Mouse (Mus musculus) lung, adult 2 months (tissue): Measurements from ENCODE around the gene Arid3a. TPM values are rescaled to one million over a fixed set of nuclear protein-coding genes. Genes with fewer than 3 reads are reported as not detected.
"Not testable (repeated sequence)": the region's sequence is repeated elsewhere in the genome, so short reads cannot be mapped to it uniquely, and the experiment has no call there.

ENCODE experiments used
- DNase-seq: peaks from one replicate; pipeline ENCODE4 v3.0.0; 2022
- H3K4me1 ChIP-seq: fragments of 200-500 bp; 2 replicates; pipeline ENCODE4 v1.6.1; 2011; ENCODE audit warnings: low read length; ENCODE audit not compliant: control insufficient read depth, insufficient read depth
- H3K4me3 ChIP-seq: fragments of 200-500 bp; replicated peaks from 2 replicates; pipeline ENCODE3; 2011; ENCODE audit warnings: low read depth, mild to moderate bottlenecking, control low read depth, low read length; ENCODE audit errors: extremely low read depth
- CTCF ChIP-seq: fragments of 200-500 bp; IDR thresholded peaks from 2 replicates; pipeline ENCODE4 v1.5.1; 2011; ENCODE audit warnings: mild to moderate bottlenecking, low read length, control low read depth; ENCODE audit not compliant: insufficient read depth
- POLR2A ChIP-seq: fragments of 200-500 bp; IDR thresholded peaks from 2 replicates; pipeline ENCODE4 v1.6.1; 2011; ENCODE audit warnings: low read depth, mild to moderate bottlenecking, control low read depth, low read length, borderline replicate concordance; ENCODE audit errors: extremely low read depth
- WGBS: fragments of 180-500 bp; shearing (Covaris S2); methylation state at CpG from one replicate; pipeline ENCODE4 v1.1.7; 2018; 5-methylcytosine and 5-hydroxymethylcytosine counted together
- polyA plus RNA-seq: library from polyadenylated mRNA; depleted of rRNA; stranded (reverse); fragments of >200 nt; gene quantifications from 2 replicates; pipeline ENCODE4 v1.2.3, GENCODE M21; 2012; rRNA removed

Gene Arid3a
- polyA plus RNA-seq, result 7.8 and 8.6 TPM in 2 replicates

DNA sequence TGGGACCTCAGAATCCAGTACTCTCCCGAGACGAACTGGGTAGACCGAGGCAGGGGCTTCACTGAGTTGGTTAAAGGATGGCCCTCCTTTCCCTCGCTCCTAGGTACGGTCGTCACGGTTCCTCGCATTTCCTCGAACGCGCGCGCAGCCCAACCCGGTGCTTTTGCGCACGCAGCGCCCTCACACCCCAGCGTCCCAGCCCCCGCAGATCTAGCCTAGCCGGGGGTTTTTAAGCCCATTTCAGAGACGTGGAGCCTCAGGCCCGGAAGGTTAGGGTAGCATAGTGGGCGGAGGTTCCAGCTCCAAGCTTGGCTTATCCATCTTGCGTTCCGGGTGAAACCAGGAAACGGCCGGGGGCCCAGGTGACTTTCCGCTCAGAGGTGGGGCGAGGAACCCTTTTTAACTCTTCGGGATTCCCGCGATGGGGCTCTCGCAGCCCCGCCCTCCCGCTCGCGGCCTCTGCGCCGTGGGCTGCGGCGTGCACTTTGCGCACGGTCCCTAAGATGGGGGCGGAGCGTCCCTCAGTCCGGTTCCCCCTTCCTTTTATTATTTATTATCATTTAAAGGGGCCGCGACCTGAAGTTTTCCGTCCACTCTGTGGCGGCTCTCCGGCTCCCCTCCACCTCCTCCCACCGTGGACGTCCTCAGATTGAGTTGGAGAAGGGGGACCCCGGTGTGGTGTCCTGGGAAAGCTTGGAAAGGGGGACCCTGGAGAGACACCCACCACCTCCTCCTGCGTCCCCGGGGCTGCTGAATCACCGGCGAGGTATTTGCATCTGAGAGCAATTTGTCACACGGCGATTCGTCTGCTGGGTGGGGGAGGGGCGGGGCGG lies at the start of gene Arid3a:
Gene Arid3a (plus strand): TSS at position 553 of the 833 bp plus-strand sequence.
- DNase-seq, result peak; percentile 89
- WGBS, result 1% methylated on average over 63 of the region's 63 CpGs
- peak within 1 kb of the TSS; percentile 78 for H3K4me3 ChIP-seq
- no peak for TF ChIP-seq CTCF
- 0 out of 2 replicates have a peak, but pooled peaks have one; percentile 15 for TF ChIP-seq POLR2A
- peaks cover 7% of the 10 kb centered on the region; the same call in 1 of the 2 replicates for H3K4me1 ChIP-seq

DNA sequence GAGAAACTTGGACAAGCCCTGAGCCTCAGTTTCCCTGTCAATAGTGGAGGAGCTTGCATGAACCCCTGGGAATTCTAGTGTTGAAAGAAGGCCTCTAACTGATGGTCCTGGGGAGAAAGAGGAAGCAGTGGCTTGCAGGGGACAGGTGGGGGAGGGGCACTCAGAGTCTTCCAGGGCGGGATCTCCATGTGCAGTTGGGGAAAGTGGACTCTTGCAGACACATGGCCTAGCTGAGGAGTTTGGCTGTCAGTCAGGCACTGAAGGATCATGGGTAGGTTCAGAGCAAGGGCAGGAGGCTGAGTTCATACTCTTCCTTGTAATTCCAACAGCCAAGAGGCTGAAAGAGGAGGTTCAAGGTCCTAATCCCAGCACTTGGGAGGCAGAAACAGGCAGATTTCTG lies 49.7 kb upstream of the Arid3a start:
- H3K4me3 ChIP-seq, result no peak overlapping the region
- no peak for DNase-seq
- 68% methylated on average over 1 of the region's 1 CpGs for WGBS
- H3K4me1 ChIP-seq, result peaks cover 10% of the 10 kb centered on the region
- TF ChIP-seq CTCF (no peak), POLR2A (no peak)

DNA sequence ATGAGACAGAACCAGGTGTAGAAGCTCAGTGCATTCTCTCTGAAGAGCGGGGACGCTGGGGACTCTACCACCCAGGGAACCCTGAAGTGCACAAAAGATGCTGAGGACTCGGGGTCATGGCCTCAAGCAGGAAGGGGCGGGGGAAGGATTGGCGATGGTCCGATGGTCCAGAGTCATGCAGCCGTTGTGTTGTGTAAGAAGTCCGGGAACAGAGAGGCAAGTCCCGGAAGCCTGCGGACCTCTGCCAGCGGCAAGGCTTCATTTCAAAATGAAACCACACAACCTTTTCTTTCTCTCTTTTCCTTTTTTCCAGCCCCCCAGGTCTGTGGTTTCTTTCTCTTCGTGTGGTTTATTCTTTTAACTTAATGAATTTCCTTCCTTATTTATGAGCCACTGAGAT lies 49.1 kb upstream of the Arid3a start:
- 23% methylated on average over 12 of the region's 12 CpGs for WGBS
- no peak for TF ChIP-seq CTCF
- no peak for TF ChIP-seq POLR2A
- Histone ChIP-seq H3K4me3 (no peak overlapping the region), H3K4me1 (peaks cover 10% of the 10 kb centered on the region)
- no peak for DNase-seq

- TF ChIP-seq POLR2A, result no peak
- no peak for TF ChIP-seq CTCF
Observed at GRCm38 (mm10) chr10:79879527-79879926, 47.3 kb upstream of the Arid3a start.

GRCm38 (mm10) chr10:79880721-79881120 lies 46.1 kb upstream of the Arid3a start:
- 29% methylated on average over 9 of the region's 9 CpGs for WGBS
- Histone ChIP-seq H3K4me3 (no peak overlapping the region), H3K4me1 (peaks cover 10% of the 10 kb centered on the region)
- no peak for DNase-seq
- TF ChIP-seq POLR2A (no peak), CTCF (no peak)

More at GRCm38 (mm10) chr10:79879527-79879926, 47.3 kb upstream of the Arid3a start:
- WGBS, result 53% methylated on average over 3 of the region's 3 CpGs
- H3K4me3 ChIP-seq, result no peak overlapping the region
- DNase-seq, result no peak
- H3K4me1 ChIP-seq, result peaks cover 11% of the 10 kb centered on the region

- peaks cover 10% of the 10 kb centered on the region for H3K4me1 ChIP-seq
- no peak for DNase-seq
- H3K4me3 ChIP-seq, result no peak overlapping the region
- WGBS, result 14% methylated on average over 22 of the region's 22 CpGs
- no peak for TF ChIP-seq CTCF
- no peak for TF ChIP-seq POLR2A
Observed at GRCm38 (mm10) chr10:79881981-79882380, 44.9 kb upstream of the Arid3a start.

GRCm38 (mm10) chr10:79883297-79884084 lies 43.4 kb upstream of the Arid3a start:
- WGBS, result 17% methylated on average over 22 of the region's 22 CpGs
- Histone ChIP-seq H3K4me3 (no peak overlapping the region), H3K4me1 (peaks cover 5% of the 10 kb centered on the region; the same call in 1 of the 2 replicates)
- TF ChIP-seq CTCF, result peak; percentile 89
- TF ChIP-seq POLR2A, result no peak
- DNase-seq, result peak; percentile 81

DNA sequence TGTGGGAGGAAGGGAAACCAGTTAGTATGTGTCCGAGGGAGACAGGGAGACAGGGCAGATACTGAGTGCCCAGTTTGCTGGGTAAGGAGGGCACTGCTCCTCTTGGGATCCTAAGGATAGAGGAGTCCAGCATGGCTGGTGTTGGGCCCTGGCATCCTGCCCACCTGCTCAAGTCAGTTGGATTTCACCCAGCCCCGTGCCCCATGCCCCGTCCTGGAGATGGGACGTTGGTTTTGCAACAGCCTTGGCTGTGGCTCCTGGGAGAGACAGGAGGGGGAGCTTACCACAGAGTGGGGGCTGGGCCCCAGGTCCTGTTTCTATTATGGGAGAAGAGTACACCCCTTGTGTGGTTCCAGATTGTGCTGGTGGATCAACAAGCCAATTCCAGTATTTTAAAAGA lies 42.4 kb upstream of the Arid3a start:
- peaks cover 5% of the 10 kb centered on the region; the same call in 1 of the 2 replicates for H3K4me1 ChIP-seq
- peak; percentile 53 for DNase-seq
- H3K4me3 ChIP-seq, result no peak overlapping the region
- no peak for TF ChIP-seq POLR2A
- TF ChIP-seq CTCF, result no peak
- WGBS, result 30% methylated on average over 4 of the region's 4 CpGs

GRCm38 (mm10) chr10:79884938-79885337 lies 41.9 kb upstream of the Arid3a start:
- 63% methylated on average over 3 of the region's 3 CpGs for WGBS
- not testable (repeated sequence) for DNase-seq, H3K4me3 ChIP-seq, H3K4me1 ChIP-seq

- Histone ChIP-seq H3K4me1 (peaks cover 5% of the 10 kb centered on the region; the same call in 1 of the 2 replicates), H3K4me3 (no peak within 1 kb of the TSS)
- 60% methylated on average over 6 of the region's 6 CpGs for WGBS
- no peak for DNase-seq
- TF ChIP-seq CTCF, result no peak
- TF ChIP-seq POLR2A, result no peak
Observed at GRCm38 (mm10) chr10:79886054-79886453, 40.8 kb upstream of the Arid3a start, which contains the start of gene Elane. TSS of gene Elane (plus strand) at chr10:79886247.
